Mouse (Mus musculus): Measurements from ENCODE around the gene Rgs2. TPM values are rescaled to one million over a fixed set of nuclear protein-coding genes. Genes with fewer than 3 reads are reported as not detected.
A peak's percentile ranks its signal among the peaks of the same experiment; 100 is the strongest.

Gene Rgs2
- polyA plus RNA-seq, 1 experiment from 2014 or later = 20.2 TPM

GRCm38 (mm10) chr1:144006542-144006941, 2.6 kb upstream of the Rgs2 start:
- no peaks in the 10 kb centered on the region for H3K36me3 ChIP-seq (ENCODE audit: control insufficient read depth, insufficient read depth, low read length)
- ATAC-seq (replicated peaks; ENCODE audit: insufficient number of reproducible peaks, low FRiP score, low TSS enrichment) = no peak
- no peaks in the 10 kb centered on the region for H3K9me3 ChIP-seq (replicated peaks; ENCODE audit: control insufficient read depth, low read length)
- peak overlapping the region; percentile 28 for H3K4me3 ChIP-seq (ENCODE audit: low read depth, low read length)
- H3K27me3 ChIP-seq (ENCODE audit: control insufficient read depth, insufficient read depth, low read length) = no peaks in the 10 kb centered on the region
- H3K27ac ChIP-seq (ENCODE audit: low read depth, low read length) = no peak overlapping the region
- peak overlapping the region; percentile 56 for H3K4me2 ChIP-seq
- WGBS (ENCODE audit: insufficient replicate concordance) = 3% methylated on average over 8 of the region's 8 CpGs
- H3K4me1 ChIP-seq (ENCODE audit: control insufficient read depth, insufficient read depth, low read length) = peaks cover 3% of the 10 kb centered on the region; the same call in 1 of the 2 replicates
- 0 out of 2 replicates have a peak overlapping the region, but pooled peaks have one; percentile 34 for H3K9ac ChIP-seq (ENCODE audit: low read depth, low read length)

GRCm38 (mm10) chr1:144005648-144006047, 1.7 kb upstream of the Rgs2 start:
- H3K4me1 ChIP-seq (ENCODE audit: control insufficient read depth, insufficient read depth, low read length) = peaks cover 3% of the 10 kb centered on the region; the same call in 1 of the 2 replicates
- H3K27ac ChIP-seq (ENCODE audit: low read depth, low read length) = no peak overlapping the region
- ATAC-seq (replicated peaks; ENCODE audit: insufficient number of reproducible peaks, low FRiP score, low TSS enrichment) = no peak
- no peaks in the 10 kb centered on the region for H3K36me3 ChIP-seq (ENCODE audit: control insufficient read depth, insufficient read depth, low read length)
- no peak overlapping the region for H3K4me3 ChIP-seq (ENCODE audit: low read depth, low read length)
- H3K9ac ChIP-seq (ENCODE audit: low read depth, low read length) = no peak overlapping the region
- no peaks in the 10 kb centered on the region for H3K27me3 ChIP-seq (ENCODE audit: control insufficient read depth, insufficient read depth, low read length)
- H3K4me2 ChIP-seq = no peak overlapping the region
- no peaks in the 10 kb centered on the region for H3K9me3 ChIP-seq (replicated peaks; ENCODE audit: control insufficient read depth, low read length)

GRCm38 (mm10) chr1:144004741-144005140, 780 bp upstream of the Rgs2 start:
- H3K27me3 ChIP-seq (ENCODE audit: control insufficient read depth, insufficient read depth, low read length) = no peaks in the 10 kb centered on the region
- ATAC-seq (replicated peaks; ENCODE audit: insufficient number of reproducible peaks, low FRiP score, low TSS enrichment) = no peak
- peak overlapping the region; percentile 61 for H3K9ac ChIP-seq (ENCODE audit: low read depth, low read length)
- H3K9me3 ChIP-seq (replicated peaks; ENCODE audit: control insufficient read depth, low read length) = no peaks in the 10 kb centered on the region
- no peak overlapping the region for H3K27ac ChIP-seq (ENCODE audit: low read depth, low read length)
- H3K4me3 ChIP-seq (ENCODE audit: low read depth, low read length) = peak overlapping the region; percentile 66
- no peaks in the 10 kb centered on the region for H3K36me3 ChIP-seq (ENCODE audit: control insufficient read depth, insufficient read depth, low read length)
- 4% methylated on average over 9 of the region's 9 CpGs for WGBS (ENCODE audit: insufficient replicate concordance)
- peaks cover 3% of the 10 kb centered on the region; the same call in 1 of the 2 replicates for H3K4me1 ChIP-seq (ENCODE audit: control insufficient read depth, insufficient read depth, low read length)
- peak overlapping the region; percentile 67 for H3K4me2 ChIP-seq

DNA sequence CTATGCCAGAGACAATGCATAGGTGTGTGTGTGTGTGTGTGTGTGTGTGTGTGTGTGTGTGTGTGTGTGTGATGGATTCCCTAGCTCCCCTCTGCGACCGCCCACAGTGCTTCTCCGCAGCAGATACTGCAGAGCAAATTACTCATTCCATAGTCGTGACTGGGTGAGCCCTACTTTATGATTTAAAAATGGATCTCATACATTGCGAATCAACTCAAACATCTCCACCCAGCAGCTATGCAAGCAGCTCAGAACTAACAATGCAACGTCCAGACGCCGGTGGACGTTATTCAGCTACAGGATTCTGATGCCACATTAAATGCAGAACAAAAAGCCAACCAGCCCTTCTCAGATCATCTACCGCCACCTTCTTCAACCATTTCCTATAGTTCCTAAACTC, 545 bp downstream of the Rgs2 start:
- Histone ChIP-seq H3K36me3 (ENCODE audit: control insufficient read depth, insufficient read depth, low read length) (no peaks in the 10 kb centered on the region), H3K9ac (ENCODE audit: low read depth, low read length) (peak overlapping the region; percentile 61), H3K27me3 (ENCODE audit: control insufficient read depth, insufficient read depth, low read length) (no peaks in the 10 kb centered on the region), H3K27ac (ENCODE audit: low read depth, low read length) (no peak overlapping the region), H3K4me2 (peak overlapping the region; percentile 67), H3K4me1 (ENCODE audit: control insufficient read depth, insufficient read depth, low read length) (peaks cover 3% of the 10 kb centered on the region; the same call in 1 of the 2 replicates), H3K4me3 (ENCODE audit: low read depth, low read length) (peak overlapping the region; percentile 66), H3K9me3 (replicated peaks; ENCODE audit: control insufficient read depth, low read length) (no peaks in the 10 kb centered on the region)
- 13% methylated on average over 10 of the region's 10 CpGs for WGBS (ENCODE audit: insufficient replicate concordance)
- no peak for ATAC-seq (replicated peaks; ENCODE audit: insufficient number of reproducible peaks, low FRiP score, low TSS enrichment)

DNA sequence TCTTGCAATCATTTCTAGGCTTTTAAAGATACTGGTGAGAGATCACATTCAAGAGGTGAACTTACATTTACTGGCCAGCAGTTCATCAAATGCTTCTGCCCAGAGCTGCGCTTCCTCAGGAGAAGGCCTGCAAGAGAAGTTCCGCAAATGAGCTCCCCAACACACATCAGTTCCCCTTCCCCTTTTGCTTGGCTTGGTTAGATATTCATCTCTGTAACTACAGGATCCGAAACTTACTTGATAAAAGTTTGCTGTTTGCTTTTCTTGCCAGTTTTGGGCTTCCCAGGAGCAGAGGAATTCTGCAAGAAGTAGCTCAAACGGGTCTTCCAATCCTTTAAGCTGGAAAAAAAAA, 1.3 kb downstream of the Rgs2 start:
- Histone ChIP-seq H3K4me3 (ENCODE audit: low read depth, low read length) (no peak overlapping the region; the same call in 1 of the 2 replicates), H3K9ac (ENCODE audit: low read depth, low read length) (no peak overlapping the region)

DNA sequence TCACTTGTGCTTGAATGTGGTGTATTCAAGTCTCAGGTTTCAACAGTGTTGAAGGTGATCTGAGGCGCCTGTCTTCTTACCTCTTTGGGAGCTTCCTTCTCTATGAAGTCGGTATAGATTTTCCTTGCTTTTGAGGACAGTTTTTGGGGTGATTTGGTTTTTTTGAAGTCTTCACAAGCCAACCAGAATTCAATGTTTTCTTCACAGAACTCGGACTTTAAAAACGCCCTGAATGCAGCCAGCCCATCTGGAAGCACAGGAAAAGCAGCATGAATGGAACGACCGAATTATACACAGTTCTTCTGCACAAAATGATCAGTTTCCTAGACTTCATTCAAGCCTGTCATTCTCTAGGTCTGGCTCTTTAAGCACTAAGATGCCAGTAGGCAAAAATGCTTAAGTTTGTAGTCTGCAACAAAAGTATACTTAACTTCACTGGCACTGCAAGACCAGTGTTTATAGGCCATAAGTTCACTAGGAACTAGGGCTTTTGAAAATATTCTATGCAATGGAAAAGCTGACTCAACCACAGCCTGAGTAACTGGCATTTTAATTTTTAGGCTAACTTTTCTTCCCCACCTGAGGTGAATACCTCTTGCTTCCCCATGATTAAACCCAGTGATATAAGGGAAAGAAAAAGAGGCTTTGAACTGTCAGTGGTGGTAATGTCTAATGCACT, 1.8 kb downstream of the Rgs2 start:
- Histone ChIP-seq H3K27me3 (ENCODE audit: control insufficient read depth, insufficient read depth, low read length) (no peaks in the 10 kb centered on the region), H3K9me3 (replicated peaks; ENCODE audit: control insufficient read depth, low read length) (no peaks in the 10 kb centered on the region), H3K4me2 (peak overlapping the region; percentile 67), H3K4me1 (ENCODE audit: control insufficient read depth, insufficient read depth, low read length) (peaks cover 3% of the 10 kb centered on the region; the same call in 1 of the 2 replicates), H3K9ac (ENCODE audit: low read depth, low read length) (no peak overlapping the region), H3K27ac (ENCODE audit: low read depth, low read length) (no peak overlapping the region), H3K36me3 (ENCODE audit: control insufficient read depth, insufficient read depth, low read length) (no peaks in the 10 kb centered on the region), H3K4me3 (ENCODE audit: low read depth, low read length) (no peak overlapping the region; the same call in 1 of the 2 replicates)
- 85% methylated on average over 6 of the region's 6 CpGs for WGBS (ENCODE audit: insufficient replicate concordance)
- ATAC-seq (replicated peaks; ENCODE audit: insufficient number of reproducible peaks, low FRiP score, low TSS enrichment) = no peak

More for the DNA sequence above, 1.3 kb downstream of the Rgs2 start:
- Histone ChIP-seq H3K36me3 (ENCODE audit: control insufficient read depth, insufficient read depth, low read length) (no peaks in the 10 kb centered on the region), H3K9me3 (replicated peaks; ENCODE audit: control insufficient read depth, low read length) (no peaks in the 10 kb centered on the region), H3K27ac (ENCODE audit: low read depth, low read length) (no peak overlapping the region), H3K4me1 (ENCODE audit: control insufficient read depth, insufficient read depth, low read length) (peaks cover 3% of the 10 kb centered on the region; the same call in 1 of the 2 replicates), H3K27me3 (ENCODE audit: control insufficient read depth, insufficient read depth, low read length) (no peaks in the 10 kb centered on the region), H3K4me2 (peak overlapping the region; percentile 67)
- WGBS (ENCODE audit: insufficient replicate concordance) = 65% methylated on average over 4 of the region's 4 CpGs
- no peak for ATAC-seq (replicated peaks; ENCODE audit: insufficient number of reproducible peaks, low FRiP score, low TSS enrichment)

- Histone ChIP-seq H3K4me1 (ENCODE audit: control insufficient read depth, insufficient read depth, low read length) (peaks cover 3% of the 10 kb centered on the region; the same call in 1 of the 2 replicates), H3K9me3 (replicated peaks; ENCODE audit: control insufficient read depth, low read length) (no peaks in the 10 kb centered on the region), H3K9ac (ENCODE audit: low read depth, low read length) (no peak overlapping the region), H3K27me3 (ENCODE audit: control insufficient read depth, insufficient read depth, low read length) (no peaks in the 10 kb centered on the region), H3K27ac (ENCODE audit: low read depth, low read length) (no peak overlapping the region), H3K4me3 (ENCODE audit: low read depth, low read length) (no peak overlapping the region), H3K4me2 (no peak overlapping the region), H3K36me3 (ENCODE audit: control insufficient read depth, insufficient read depth, low read length) (no peaks in the 10 kb centered on the region)
- ATAC-seq (replicated peaks; ENCODE audit: insufficient number of reproducible peaks, low FRiP score, low TSS enrichment) = no peak
- 83% methylated on average over 4 of the region's 4 CpGs for WGBS (ENCODE audit: insufficient replicate concordance)
These were observed 3.7 kb downstream of the Rgs2 start for GRCm38 (mm10) chr1:144000246-144000645.

DNA sequence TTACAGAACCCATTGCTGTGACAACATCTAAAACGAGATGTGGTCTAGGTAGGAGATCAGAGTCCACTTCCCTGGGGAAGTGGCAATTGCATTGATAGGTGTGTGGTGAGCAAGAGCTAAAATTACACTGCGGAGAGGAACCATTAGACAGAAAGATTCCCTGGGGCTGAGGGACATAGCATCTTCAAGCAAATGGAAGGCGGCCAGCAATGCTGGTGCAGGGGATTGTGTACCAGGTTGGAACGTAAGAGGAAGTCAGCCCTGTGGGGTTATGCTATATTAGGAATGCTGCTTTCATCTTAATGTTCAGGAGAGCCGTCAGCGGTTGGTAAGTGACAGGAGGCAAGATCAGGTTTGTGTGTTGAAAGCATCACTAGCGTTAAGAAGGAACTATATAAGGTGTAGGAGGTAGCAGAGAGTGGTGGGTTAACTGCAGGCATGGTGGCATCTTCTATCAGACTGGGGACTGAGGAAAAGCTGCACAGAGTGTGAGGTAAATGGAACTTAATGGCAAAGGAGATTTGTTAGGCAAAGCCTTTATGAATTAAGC, 4.5 kb downstream of the Rgs2 start:
- Histone ChIP-seq H3K27ac (ENCODE audit: low read depth, low read length) (no peak overlapping the region), H3K36me3 (ENCODE audit: control insufficient read depth, insufficient read depth, low read length) (no peaks in the 10 kb centered on the region), H3K4me1 (ENCODE audit: control insufficient read depth, insufficient read depth, low read length) (peaks cover 3% of the 10 kb centered on the region; the same call in 1 of the 2 replicates), H3K4me2 (no peak overlapping the region), H3K27me3 (ENCODE audit: control insufficient read depth, insufficient read depth, low read length) (no peaks in the 10 kb centered on the region), H3K9me3 (replicated peaks; ENCODE audit: control insufficient read depth, low read length) (no peaks in the 10 kb centered on the region), H3K9ac (ENCODE audit: low read depth, low read length) (no peak overlapping the region), H3K4me3 (ENCODE audit: low read depth, low read length) (no peak overlapping the region)
- WGBS (ENCODE audit: insufficient replicate concordance) = 55% methylated on average over 7 of the region's 7 CpGs
- ATAC-seq (replicated peaks; ENCODE audit: insufficient number of reproducible peaks, low FRiP score, low TSS enrichment) = no peak

DNA sequence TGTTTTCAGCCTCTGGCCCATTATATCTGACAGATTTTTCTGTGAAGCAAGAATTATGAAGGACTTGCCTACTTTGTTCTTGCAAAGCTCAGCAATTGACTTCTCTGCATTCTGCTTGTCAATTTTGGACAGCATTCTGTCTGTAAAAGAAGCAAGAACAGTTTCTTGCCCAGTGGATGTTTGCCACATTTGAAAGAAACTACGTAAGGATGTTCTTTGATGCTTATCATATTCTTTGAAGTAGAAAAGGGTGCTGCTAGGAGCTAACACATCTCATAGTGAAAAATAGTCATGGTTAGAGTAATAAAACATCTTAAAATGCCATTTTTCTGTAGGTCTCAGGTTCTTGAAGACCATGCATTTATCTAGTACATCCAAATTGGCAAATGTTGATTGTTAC, 10.9 kb downstream of the Rgs2 start:
- Histone ChIP-seq H3K4me1 (ENCODE audit: control insufficient read depth, insufficient read depth, low read length) (no peaks in the 10 kb centered on the region), H3K27me3 (ENCODE audit: control insufficient read depth, insufficient read depth, low read length) (no peaks in the 10 kb centered on the region), H3K9me3 (replicated peaks; ENCODE audit: control insufficient read depth, low read length) (no peaks in the 10 kb centered on the region), H3K4me2 (no peak overlapping the region), H3K36me3 (ENCODE audit: control insufficient read depth, insufficient read depth, low read length) (no peaks in the 10 kb centered on the region), H3K9ac (ENCODE audit: low read depth, low read length) (no peak overlapping the region), H3K27ac (ENCODE audit: low read depth, low read length) (no peak overlapping the region), H3K4me3 (ENCODE audit: low read depth, low read length) (no peak overlapping the region)
- no peak for ATAC-seq (replicated peaks; ENCODE audit: insufficient number of reproducible peaks, low FRiP score, low TSS enrichment)
- WGBS (ENCODE audit: insufficient replicate concordance) = 70% methylated on average over 1 of the region's 1 CpGs
